Mouse (Mus musculus) midbrain, embryonic 16.5 days (tissue): ENCODE results near the gene Stard3. TPM values are rescaled to one million over a fixed set of nuclear protein-coding genes. Genes with fewer than 3 reads are reported as not detected.

Experiments
- ATAC-seq: fragments of 200-750 bp; cut with Nextera tagmentation; 2 replicates; pipeline ENCODE4 v1.8.0; 2017; ENCODE audit warnings: moderate TSS enrichment
- H3K27ac ChIP-seq: fragments of 300-500 bp; sonication (generic); 2 replicates; pipeline ENCODE4 v1.5.1; 2014; ENCODE audit warnings: mild to moderate bottlenecking, low read length, mixed read lengths
- H3K27me3 ChIP-seq: fragments of 300-500 bp; sonication (generic); 2 replicates; pipeline ENCODE4 v1.6.1; 2014; ENCODE audit warnings: low read depth, low read length, mixed read lengths; ENCODE audit not compliant: control insufficient read depth, insufficient read depth
- H3K36me3 ChIP-seq: fragments of 300-500 bp; sonication (generic); 2 replicates; pipeline ENCODE4 v1.6.1; 2014; ENCODE audit warnings: mild to moderate bottlenecking, low read length, moderate library complexity, mixed read lengths; ENCODE audit not compliant: control insufficient read depth, insufficient read depth
- H3K4me1 ChIP-seq: fragments of 300-500 bp; sonication (generic); 2 replicates; pipeline ENCODE4 v1.6.1; 2014; ENCODE audit warnings: mild to moderate bottlenecking, low read length, mixed read lengths; ENCODE audit not compliant: control insufficient read depth, insufficient read depth
- H3K4me2 ChIP-seq: fragments of 300-500 bp; sonication (generic); 2 replicates; pipeline ENCODE4 v1.6.1; 2014; ENCODE audit warnings: mild to moderate bottlenecking, low read length, mixed read lengths
- H3K4me3 ChIP-seq: fragments of 300-500 bp; sonication (generic); 2 replicates; pipeline ENCODE4 v1.5.1; 2014; ENCODE audit warnings: low read depth, mild to moderate bottlenecking, low read length, moderate library complexity, mixed read lengths
- H3K9ac ChIP-seq: fragments of 300-500 bp; sonication (generic); 2 replicates; pipeline ENCODE4 v1.6.1; 2014; ENCODE audit warnings: low read depth, low read length, mixed read lengths
- H3K9me3 ChIP-seq: fragments of 300-500 bp; sonication (generic); replicated peaks from 2 replicates; pipeline ENCODE4 v1.6.1; 2014; ENCODE audit warnings: mild to moderate bottlenecking, low read length, mixed read lengths; ENCODE audit not compliant: control insufficient read depth, poor library complexity, severe bottlenecking
- WGBS: fragments of 180-500 bp; shearing (Covaris S2); extraction: QIAGEN DNeasy Blood & Tissue Kit; methylation state at CpG from one replicate; pipeline ENCODE4 v1.1.7; 2014; 5-methylcytosine and 5-hydroxymethylcytosine counted together
- polyA plus RNA-seq: library from polyadenylated mRNA; unstranded; fragments of >200 nt; fragmentation: Nextera tagmentation; extraction: Ambion mirVana; gene quantifications from 2 replicates; pipeline ENCODE4 v1.2.1, GENCODE M21; 2015

Stard3 gene
- polyA plus RNA-seq, 1 experiment from 2014 or later, result 32.9 TPM

GRCm38 (mm10) chr11:98327136-98328030 is 30.8 kb upstream of the Stard3 start:
- Histone ChIP-seq H3K27ac (peak overlapping the region; percentile 71), H3K4me1 (peaks cover 18% of the 10 kb centered on the region), H3K4me2 (peak overlapping the region; percentile 48), H3K9me3 (no peaks in the 10 kb centered on the region), H3K36me3 (no peaks in the 10 kb centered on the region), H3K4me3 (peak overlapping the region; percentile 36), H3K27me3 (peaks cover 73% of the 10 kb centered on the region), H3K9ac (peak overlapping the region; percentile 55)
- under 1% methylated on average over 95 of the region's 97 CpGs for WGBS
- ATAC-seq, result no peak

GRCm38 (mm10) chr11:98328031-98328370 is 30.2 kb upstream of the Stard3 start:
- peaks cover 18% of the 10 kb centered on the region for H3K4me1 ChIP-seq
- peak overlapping the region; percentile 55 for H3K9ac ChIP-seq
- no peaks in the 10 kb centered on the region for H3K9me3 ChIP-seq
- peak overlapping the region; percentile 36 for H3K4me3 ChIP-seq
- peak overlapping the region; percentile 71 for H3K27ac ChIP-seq
- 0% methylated on average over 34 of the region's 35 CpGs for WGBS
- H3K4me2 ChIP-seq, result peak overlapping the region; percentile 48
- no peaks in the 10 kb centered on the region for H3K36me3 ChIP-seq
- peaks cover 72% of the 10 kb centered on the region for H3K27me3 ChIP-seq
- no peak for ATAC-seq

- WGBS, result under 1% methylated on average over 47 of the region's 56 CpGs
- Histone ChIP-seq H3K9ac (peak overlapping the region; percentile 55), H3K4me1 (peaks cover 18% of the 10 kb centered on the region), H3K36me3 (no peaks in the 10 kb centered on the region), H3K27ac (peak overlapping the region; percentile 71), H3K4me2 (peak overlapping the region; percentile 48), H3K27me3 (peaks cover 72% of the 10 kb centered on the region), H3K4me3 (peak overlapping the region; percentile 36), H3K9me3 (no peaks in the 10 kb centered on the region)
- no peak for ATAC-seq
Measured at GRCm38 (mm10) chr11:98328371-98329069, 29.6 kb upstream of the Stard3 start.

- H3K4me2 ChIP-seq, result peak within 1 kb of the TSS; percentile 48
- H3K27me3 ChIP-seq, result peaks cover 69% of the 10 kb centered on the region
- H3K9ac ChIP-seq, result peak within 1 kb of the TSS; percentile 55
- H3K4me3 ChIP-seq, result peak within 1 kb of the TSS; percentile 36
- H3K36me3 ChIP-seq, result no peaks in the 10 kb centered on the region
- H3K9me3 ChIP-seq, result no peaks in the 10 kb centered on the region
- H3K4me1 ChIP-seq, result peaks cover 22% of the 10 kb centered on the region
- 2% methylated on average over 36 of the region's 38 CpGs for whole genome bisulfite sequencing
- H3K27ac ChIP-seq, result peak within 1 kb of the TSS; percentile 71
- no peak; the same call in 1 of the 2 replicates for ATAC-seq
Measured at GRCm38 (mm10) chr11:98329081-98329959, 28.8 kb upstream of the Stard3 start, which contains the start of gene Neurod2. Neurod2 (minus strand) TSS chr11:98329648.

- Histone ChIP-seq H3K27me3 (peaks cover 68% of the 10 kb centered on the region), H3K4me3 (no peak overlapping the region)
- ATAC-seq, result no peak
Measured at GRCm38 (mm10) chr11:98329960-98330744, 28.0 kb upstream of the Stard3 start.

GRCm38 (mm10) chr11:98330745-98331204 is 27.4 kb upstream of the Stard3 start:
- H3K27me3 ChIP-seq, result peaks cover 69% of the 10 kb centered on the region
- 62% methylated on average over 2 of the region's 2 CpGs for WGBS
- H3K4me1 ChIP-seq, result peaks cover 27% of the 10 kb centered on the region
- H3K4me2 ChIP-seq, result no peak overlapping the region
- no peak for ATAC-seq
- H3K9ac ChIP-seq, result no peak overlapping the region
- H3K9me3 ChIP-seq, result no peaks in the 10 kb centered on the region
- H3K4me3 ChIP-seq, result no peak overlapping the region
- H3K27ac ChIP-seq, result no peak overlapping the region
- no peaks in the 10 kb centered on the region for H3K36me3 ChIP-seq

More at GRCm38 (mm10) chr11:98329960-98330744, 28.0 kb upstream of the Stard3 start:
- Histone ChIP-seq H3K9me3 (no peaks in the 10 kb centered on the region), H3K4me2 (no peak overlapping the region; the same call in none of the 2 replicates), H3K36me3 (no peaks in the 10 kb centered on the region), H3K4me1 (peaks cover 27% of the 10 kb centered on the region), H3K27ac (peak overlapping the region; percentile 50; the same call in 1 of the 2 replicates), H3K9ac (no peak overlapping the region)
- 25% methylated on average over 9 of the region's 9 CpGs for WGBS

GRCm38 (mm10) chr11:98331401-98331800 is 26.8 kb upstream of the Stard3 start:
- Histone ChIP-seq H3K9ac (no peak overlapping the region), H3K9me3 (no peaks in the 10 kb centered on the region), H3K4me1 (peaks cover 27% of the 10 kb centered on the region), H3K4me3 (no peak overlapping the region), H3K27ac (no peak overlapping the region), H3K27me3 (peaks cover 74% of the 10 kb centered on the region), H3K36me3 (no peaks in the 10 kb centered on the region), H3K4me2 (no peak overlapping the region)
- ATAC-seq, result no peak
- WGBS, result 71% methylated on average over 1 of the region's 1 CpGs

GRCm38 (mm10) chr11:98332186-98332585 is 26.0 kb upstream of the Stard3 start:
- Histone ChIP-seq H3K27me3 (peaks cover 78% of the 10 kb centered on the region), H3K27ac (no peak overlapping the region)

More at GRCm38 (mm10) chr11:98332186-98332585, 26.0 kb upstream of the Stard3 start:
- Histone ChIP-seq H3K9me3 (no peaks in the 10 kb centered on the region), H3K4me2 (no peak overlapping the region), H3K4me3 (no peak overlapping the region), H3K4me1 (peaks cover 26% of the 10 kb centered on the region), H3K9ac (no peak overlapping the region), H3K36me3 (no peaks in the 10 kb centered on the region)
- no peak for ATAC-seq
- 87% methylated on average over 3 of the region's 3 CpGs for WGBS
